Mouse (Mus musculus) right cerebral cortex, postnatal 14 days (tissue): ENCODE results near the gene Nfib.
"Not testable (repeated sequence)": the region's sequence is repeated elsewhere in the genome, so short reads cannot be mapped to it uniquely, and the experiment has no call there.

Source experiments
- DNase-seq: peaks from one replicate; pipeline ENCODE4 v3.0.0; 2022

Nfib gene

GRCm38 (mm10) chr4:82283536-82283935 is 422.0 kb downstream of the Nfib start:
- DNase-seq, result no peak

DNA sequence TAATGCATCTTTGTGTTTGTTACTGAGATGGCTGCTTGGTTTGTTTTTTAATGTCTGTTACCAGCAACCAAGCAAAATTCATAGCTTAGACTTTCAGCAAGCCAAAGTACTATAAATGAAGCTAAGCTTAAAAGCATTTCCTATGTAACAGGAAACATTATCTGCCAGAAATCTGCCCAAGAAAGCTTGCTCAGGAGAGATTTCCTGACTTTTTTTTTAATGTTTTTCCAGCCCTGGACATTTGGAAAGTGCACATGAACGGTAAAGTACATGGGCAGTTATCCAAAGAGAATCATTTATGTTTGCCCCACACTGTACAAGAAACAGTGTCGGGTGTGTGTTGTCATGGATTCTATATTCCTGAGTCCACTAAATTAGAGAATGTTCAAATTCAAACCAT is 429.6 kb downstream of the Nfib start:
- DNase-seq, result no peak

DNA sequence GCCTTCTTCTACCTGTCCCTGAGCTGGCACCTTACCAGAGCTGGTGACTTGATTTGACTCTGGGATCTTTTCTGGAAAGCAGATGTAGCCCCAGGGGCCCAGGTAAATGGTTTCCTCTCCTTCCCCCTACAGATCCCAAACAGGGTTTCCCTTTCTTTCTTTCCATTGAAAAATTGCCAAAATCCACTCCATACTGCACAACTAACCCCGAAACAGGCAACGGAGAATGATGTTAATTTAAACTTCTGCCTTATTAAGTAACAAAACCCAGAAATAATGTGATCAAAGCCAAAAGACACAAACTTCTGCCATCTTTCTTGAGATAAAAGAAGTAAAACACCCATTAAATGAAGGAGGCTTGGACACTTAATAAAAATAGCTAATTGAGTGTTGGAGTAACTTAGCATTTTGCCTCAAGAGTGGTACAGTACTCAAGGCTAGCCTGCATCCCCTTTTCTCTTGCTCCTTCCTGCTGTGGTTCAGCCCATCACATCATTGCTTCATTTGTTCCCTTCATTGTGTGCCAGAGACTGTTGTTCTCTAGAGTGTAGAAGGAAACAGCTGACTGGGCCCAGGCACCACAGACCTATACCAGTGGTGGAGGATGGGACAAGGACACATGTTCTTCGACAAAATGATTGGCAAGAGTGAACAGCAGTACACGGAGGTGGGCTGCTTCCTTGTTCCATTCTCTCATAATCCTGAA is 432.3 kb downstream of the Nfib start:
- no peak for DNase-seq

- DNase-seq, result no peak
These were observed 433.5 kb downstream of the Nfib start for GRCm38 (mm10) chr4:82272099-82272498.

GRCm38 (mm10) chr4:82271547-82271946 is 434.0 kb downstream of the Nfib start:
- no peak for DNase-seq

- DNase-seq, result no peak
These were observed 437.4 kb downstream of the Nfib start for GRCm38 (mm10) chr4:82267832-82268778.

GRCm38 (mm10) chr4:82266066-82266619 is 439.4 kb downstream of the Nfib start:
- no peak for DNase-seq

- DNase-seq, result not testable (repeated sequence)
These were observed 447.0 kb downstream of the Nfib start for GRCm38 (mm10) chr4:82258545-82258944.

GRCm38 (mm10) chr4:82252054-82252453 is 453.5 kb downstream of the Nfib start:
- no peak for DNase-seq

GRCm38 (mm10) chr4:82250355-82250659 is 455.2 kb downstream of the Nfib start:
- DNase-seq, result no peak

DNA sequence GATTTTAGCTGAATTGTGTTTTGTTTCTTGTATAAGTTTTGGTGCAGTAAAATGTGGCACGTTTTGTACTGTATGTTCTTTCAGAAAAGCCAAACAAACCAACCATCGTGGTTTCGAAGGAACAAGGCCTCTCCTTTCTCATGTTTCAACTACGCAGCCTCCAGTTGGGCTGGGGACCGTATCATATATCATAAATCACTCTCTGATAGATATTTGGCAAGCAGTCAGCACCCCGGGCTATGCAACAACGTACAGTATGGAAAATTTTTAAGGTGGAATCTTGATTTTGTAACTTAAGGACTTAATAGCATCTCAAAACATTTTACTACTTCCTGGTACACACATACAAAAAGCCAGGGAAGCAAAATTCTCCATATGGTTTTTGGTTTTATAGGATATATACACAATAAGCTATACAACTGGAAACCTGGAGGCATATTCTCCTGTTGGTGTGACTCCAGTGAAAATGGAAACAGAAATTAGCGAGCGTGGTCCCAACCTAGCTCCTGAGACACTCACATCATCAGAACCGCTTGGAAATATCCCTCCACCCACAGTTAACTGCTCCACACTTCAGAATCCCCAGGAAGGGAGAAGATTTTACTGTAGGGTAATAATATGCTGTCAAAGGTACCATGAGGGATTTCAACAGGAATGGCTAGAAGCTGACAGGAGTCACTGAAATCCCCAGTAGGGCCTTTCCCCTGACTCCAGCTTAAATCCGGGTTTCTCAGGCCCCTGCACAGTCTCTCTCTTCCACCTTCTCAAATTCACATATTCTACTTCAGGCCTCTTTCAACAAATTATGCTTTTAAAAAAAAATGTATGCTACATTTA is 455.8 kb downstream of the Nfib start:
- no peak for DNase-seq

DNA sequence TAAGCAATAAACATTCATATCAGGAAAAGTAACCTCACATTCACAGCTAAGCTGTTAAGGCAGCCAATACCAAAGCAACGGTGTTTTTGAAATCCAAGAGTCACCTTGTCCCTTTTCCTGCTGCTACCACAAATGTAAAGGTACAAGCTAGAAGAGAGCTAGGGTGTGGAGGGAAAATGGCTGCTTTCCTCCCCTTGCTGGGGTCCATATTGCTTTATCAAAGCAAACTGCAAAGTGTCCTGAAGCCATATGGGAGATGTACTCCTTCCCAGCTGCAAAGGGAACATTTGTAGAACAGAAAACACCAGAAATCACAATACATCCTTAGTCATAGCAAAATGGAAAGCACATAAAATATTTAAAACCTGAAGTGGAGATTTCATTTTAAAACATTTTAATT is 456.6 kb downstream of the Nfib start:
- no peak for DNase-seq

GRCm38 (mm10) chr4:82248031-82248430 is 457.5 kb downstream of the Nfib start:
- DNase-seq, result no peak

DNA sequence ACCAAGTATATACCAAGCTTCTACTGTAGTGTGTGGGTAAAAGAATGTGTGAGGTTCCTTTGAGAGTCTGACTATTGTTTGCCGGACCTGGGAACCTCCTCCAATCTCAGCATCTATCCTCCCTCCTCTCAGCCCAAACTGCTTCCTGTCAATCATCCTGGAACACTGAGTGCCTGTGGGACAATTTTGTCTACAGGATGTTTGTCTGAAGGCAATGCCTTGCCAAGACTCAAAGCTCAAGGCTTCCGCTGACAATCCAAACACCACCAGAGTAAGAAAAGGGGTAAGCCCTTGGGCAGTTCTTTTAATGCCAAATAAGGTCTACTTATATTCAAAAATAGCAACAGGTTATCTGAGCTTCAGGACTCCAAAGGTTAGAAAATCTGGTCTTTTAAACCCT is 459.3 kb downstream of the Nfib start:
- no peak for DNase-seq
